Mouse (Mus musculus) liver, embryonic 11.5 days (tissue): Measurements from ENCODE around the gene Calr4. TPM values are rescaled to one million over a fixed set of nuclear protein-coding genes. Genes with fewer than 3 reads are reported as not detected.

Experiments used
- ATAC-seq: fragments of 200-750 bp; cut with Nextera tagmentation; replicated peaks from 2 replicates; pipeline ENCODE4 v1.8.0; 2017; ENCODE audit warnings: moderate number of reproducible peaks, mild to moderate bottlenecking, moderate TSS enrichment, moderate library complexity; ENCODE audit not compliant: low FRiP score
- DNase-seq: peaks from one replicate; pipeline ENCODE4 v3.0.0-alpha.2; 2017; ENCODE audit warnings: low spot score
- H3K27ac ChIP-seq: fragments of 300-500 bp; sonication (generic); 2 replicates; pipeline ENCODE4 v1.5.1; 2014; ENCODE audit warnings: mild to moderate bottlenecking, low read depth, low read length, control low read depth
- H3K27me3 ChIP-seq: fragments of 300-500 bp; sonication (generic); replicated peaks from 2 replicates; pipeline ENCODE4 v1.6.1; 2014; ENCODE audit warnings: low read length, mixed read lengths; ENCODE audit not compliant: control insufficient read depth, insufficient read depth
- H3K36me3 ChIP-seq: fragments of 300-500 bp; sonication (generic); 2 replicates; pipeline ENCODE4 v1.6.1; 2014; ENCODE audit warnings: mild to moderate bottlenecking, low read length, moderate library complexity, mixed read lengths; ENCODE audit not compliant: control insufficient read depth, insufficient read depth
- H3K4me1 ChIP-seq: fragments of 300-500 bp; sonication (generic); replicated peaks from 2 replicates; pipeline ENCODE4 v1.6.1; 2014; ENCODE audit warnings: low read length, mixed read lengths; ENCODE audit not compliant: control insufficient read depth, insufficient read depth
- H3K4me2 ChIP-seq: fragments of 300-500 bp; sonication (generic); 2 replicates; pipeline ENCODE4 v1.6.1; 2014; ENCODE audit warnings: mild to moderate bottlenecking, control low read depth, moderate library complexity
- H3K4me3 ChIP-seq: fragments of 300-500 bp; sonication (generic); 2 replicates; pipeline ENCODE4 v1.5.1; 2014; ENCODE audit warnings: low read depth, low read length, control low read depth
- H3K9ac ChIP-seq: fragments of 300-500 bp; sonication (generic); 2 replicates; pipeline ENCODE4 v1.6.1; 2014; ENCODE audit warnings: low read depth, low read length, control low read depth
- H3K9me3 ChIP-seq: fragments of 300-500 bp; sonication (generic); 2 replicates; pipeline ENCODE4 v1.6.1; 2016; ENCODE audit warnings: low read length, inconsistent platforms, mixed read lengths; ENCODE audit not compliant: control insufficient read depth
- WGBS: fragments of 180-500 bp; shearing (Covaris S2); extraction: QIAGEN DNeasy Blood & Tissue Kit; methylation state at CpG from one replicate; pipeline ENCODE4 v1.1.7; 2014; 5-methylcytosine and 5-hydroxymethylcytosine counted together
- polyA plus RNA-seq: library from polyadenylated mRNA; unstranded; fragments of >200 nt; fragmentation: Nextera tagmentation; extraction: Ambion mirVana; gene quantifications from 2 replicates; pipeline ENCODE4 v1.2.1, GENCODE M21; 2014

The Calr4 gene
- 0.12 TPM in 2 replicates for polyA plus RNA-seq

DNA sequence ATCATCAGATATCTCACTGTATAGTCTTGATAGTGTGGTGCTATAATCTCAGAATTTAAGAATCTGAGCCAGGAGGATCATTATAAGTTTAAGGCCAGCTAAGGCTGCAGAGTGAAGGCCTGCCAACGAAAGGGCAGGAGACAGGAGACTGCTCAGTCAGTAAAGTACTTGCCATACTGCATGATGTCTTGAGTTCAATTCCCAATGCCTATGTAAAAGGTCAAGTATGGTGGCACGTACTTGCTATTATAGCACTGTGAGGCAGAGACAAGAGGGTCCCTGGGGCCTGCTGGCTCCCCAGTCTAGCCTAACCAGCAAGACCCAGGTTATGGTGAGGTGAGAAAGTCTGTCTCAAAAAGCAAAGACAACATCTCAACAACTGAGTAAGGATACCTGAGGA is at the start of gene Calr4:
Gene Calr4, plus strand, starts transcription at position 301 of the 400 bp plus-strand sequence.
- 83% methylated on average over 2 of the region's 2 CpGs for WGBS

DNA sequence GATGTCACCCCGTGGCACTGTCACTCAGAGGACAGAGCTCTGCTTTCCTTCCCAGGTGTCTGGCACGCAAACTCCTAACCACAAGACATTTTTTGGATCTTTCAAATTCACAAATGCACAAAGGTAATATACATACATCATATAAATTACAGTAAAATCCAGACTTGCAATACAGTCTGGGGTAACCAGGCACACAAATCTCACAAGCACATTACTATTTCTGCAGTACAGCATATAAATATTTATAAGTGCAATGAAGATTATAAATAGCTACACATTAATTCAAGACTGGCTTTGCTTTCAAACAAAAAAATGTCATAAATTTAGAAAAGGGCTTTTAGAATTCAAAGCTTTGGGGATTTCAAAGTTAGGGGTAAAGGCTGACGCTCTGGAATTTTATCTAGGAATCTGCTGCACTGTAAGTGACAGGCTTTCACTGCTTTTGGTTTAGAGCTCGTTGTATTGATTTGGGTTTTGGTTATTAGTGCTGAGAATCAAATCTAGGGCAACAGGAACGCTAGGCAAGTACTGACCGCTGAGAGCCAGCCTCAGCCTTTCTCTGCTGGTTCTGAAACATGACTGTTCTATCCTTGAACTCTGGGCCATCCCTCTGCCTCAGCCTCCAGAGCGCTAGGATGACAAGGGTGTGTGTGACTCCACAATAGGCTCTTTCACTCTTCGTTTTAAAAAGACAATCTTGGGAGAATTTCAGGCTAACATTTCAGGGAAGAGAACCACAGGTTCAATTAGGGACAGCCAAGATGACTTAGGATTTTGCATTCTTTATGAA is 48.5 kb upstream of the Calr4 start:
- Histone ChIP-seq H3K4me1 (no peaks in the 10 kb centered on the region), H3K4me3 (no peak overlapping the region), H3K4me2 (no peak overlapping the region), H3K36me3 (no peaks in the 10 kb centered on the region), H3K9me3 (no peaks in the 10 kb centered on the region), H3K27ac (no peak overlapping the region), H3K9ac (no peak overlapping the region), H3K27me3 (no peaks in the 10 kb centered on the region)
- no peak for DNase-seq
- ATAC-seq: no peak
- 77% methylated on average over 8 of the region's 8 CpGs for WGBS

More for the DNA sequence above, at the start of gene Calr4:
- no peak within 1 kb of the TSS for H3K27ac ChIP-seq
- no peaks in the 10 kb centered on the region for H3K4me1 ChIP-seq
- no peak within 1 kb of the TSS for H3K9ac ChIP-seq
- DNase-seq (no peak), ATAC-seq (no peak)
- no peaks in the 10 kb centered on the region for H3K36me3 ChIP-seq
- no peaks in the 10 kb centered on the region for H3K27me3 ChIP-seq
- no peaks in the 10 kb centered on the region for H3K9me3 ChIP-seq
- no peak within 1 kb of the TSS for H3K4me3 ChIP-seq
- no peak within 1 kb of the TSS for H3K4me2 ChIP-seq

DNA sequence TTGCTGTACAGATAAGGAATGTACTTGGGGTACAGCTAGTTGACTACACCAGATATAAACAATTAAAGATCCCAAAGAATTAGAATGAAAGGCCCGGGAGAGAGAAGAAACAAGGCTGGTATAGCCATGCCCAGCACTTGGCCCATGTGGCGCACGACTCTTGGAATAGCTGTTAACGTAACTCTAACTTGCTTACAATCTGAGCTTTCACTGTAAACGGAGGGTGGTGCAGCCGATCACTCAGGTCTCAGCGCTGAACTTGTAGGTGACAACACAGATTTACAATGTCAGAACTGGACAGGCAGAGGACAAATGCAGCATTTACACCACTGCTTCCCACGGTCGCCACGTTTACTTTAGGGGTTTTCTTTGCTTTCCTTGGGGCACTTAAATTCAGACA is 42.7 kb upstream of the Calr4 start:
- Histone ChIP-seq H3K9me3 (no peaks in the 10 kb centered on the region), H3K4me2 (no peak overlapping the region), H3K4me3 (no peak overlapping the region), H3K4me1 (no peaks in the 10 kb centered on the region), H3K27ac (no peak overlapping the region), H3K36me3 (no peaks in the 10 kb centered on the region), H3K27me3 (no peaks in the 10 kb centered on the region), H3K9ac (no peak overlapping the region)
- DNase-seq (no peak), ATAC-seq (no peak)
- WGBS: 72% methylated on average over 10 of the region's 10 CpGs

- no peaks in the 10 kb centered on the region for H3K9me3 ChIP-seq
- no peak overlapping the region for H3K9ac ChIP-seq
- no peak overlapping the region for H3K27ac ChIP-seq
- no peak for ATAC-seq
- H3K4me1 ChIP-seq: no peaks in the 10 kb centered on the region
- H3K4me3 ChIP-seq: no peak overlapping the region
- no peak for DNase-seq
- H3K36me3 ChIP-seq: no peaks in the 10 kb centered on the region
- WGBS: 81% methylated on average over 5 of the region's 5 CpGs
- H3K4me2 ChIP-seq: no peak overlapping the region
- no peaks in the 10 kb centered on the region for H3K27me3 ChIP-seq
These were observed 40.4 kb upstream of the Calr4 start for GRCm38 (mm10) chr4:109193886-109194285.

DNA sequence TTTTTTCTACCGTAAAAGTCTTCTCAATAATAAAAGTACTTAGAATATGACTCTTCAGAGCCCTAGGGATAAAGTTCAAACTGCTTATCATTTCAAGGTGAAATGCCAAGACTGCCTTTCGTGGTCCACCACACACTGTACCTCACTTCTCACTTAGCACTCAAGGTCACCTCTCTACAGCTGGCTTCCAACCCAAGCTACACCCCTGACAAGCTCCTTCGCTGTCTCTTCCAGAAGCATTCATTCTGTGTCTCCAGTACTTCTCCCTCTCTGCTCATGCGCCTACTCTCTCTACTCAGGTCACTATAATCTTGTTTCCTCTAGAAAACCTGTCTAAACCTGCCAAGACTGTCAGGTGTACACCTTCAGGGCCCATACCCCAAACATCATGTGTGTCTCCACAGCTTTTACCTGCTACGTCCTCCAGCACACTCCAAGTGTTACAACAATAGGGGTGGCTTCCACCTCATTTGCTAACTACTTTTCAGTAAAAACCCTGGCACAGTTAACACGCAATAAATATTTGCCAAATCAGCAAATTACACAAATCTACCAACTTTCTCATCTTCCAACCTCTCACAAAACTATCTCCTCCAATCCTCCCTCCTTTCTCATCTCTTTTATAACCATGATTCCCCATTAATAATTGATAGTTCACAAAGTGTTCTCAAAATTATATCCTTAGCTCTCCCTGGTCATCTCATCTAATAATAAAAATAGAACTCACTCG is 38.2 kb upstream of the Calr4 start:
- no peak overlapping the region for H3K27ac ChIP-seq
- H3K9me3 ChIP-seq: no peaks in the 10 kb centered on the region
- 82% methylated on average over 7 of the region's 7 CpGs for WGBS
- no peaks in the 10 kb centered on the region for H3K36me3 ChIP-seq
- no peak overlapping the region for H3K9ac ChIP-seq
- no peaks in the 10 kb centered on the region for H3K27me3 ChIP-seq
- H3K4me2 ChIP-seq: no peak overlapping the region
- no peak overlapping the region for H3K4me3 ChIP-seq
- DNase-seq: no peak
- ATAC-seq: no peak
- H3K4me1 ChIP-seq: peaks cover 3% of the 10 kb centered on the region

- Histone ChIP-seq H3K27me3 (no peaks in the 10 kb centered on the region), H3K4me3 (no peak overlapping the region), H3K9ac (no peak overlapping the region), H3K36me3 (no peaks in the 10 kb centered on the region), H3K4me2 (no peak overlapping the region), H3K27ac (no peak overlapping the region), H3K9me3 (no peaks in the 10 kb centered on the region), H3K4me1 (peaks cover 4% of the 10 kb centered on the region)
- 78% methylated on average over 4 of the region's 4 CpGs for WGBS
- DNase-seq (no peak), ATAC-seq (no peak)
These were observed 35.2 kb upstream of the Calr4 start for GRCm38 (mm10) chr4:109199069-109199468.

DNA sequence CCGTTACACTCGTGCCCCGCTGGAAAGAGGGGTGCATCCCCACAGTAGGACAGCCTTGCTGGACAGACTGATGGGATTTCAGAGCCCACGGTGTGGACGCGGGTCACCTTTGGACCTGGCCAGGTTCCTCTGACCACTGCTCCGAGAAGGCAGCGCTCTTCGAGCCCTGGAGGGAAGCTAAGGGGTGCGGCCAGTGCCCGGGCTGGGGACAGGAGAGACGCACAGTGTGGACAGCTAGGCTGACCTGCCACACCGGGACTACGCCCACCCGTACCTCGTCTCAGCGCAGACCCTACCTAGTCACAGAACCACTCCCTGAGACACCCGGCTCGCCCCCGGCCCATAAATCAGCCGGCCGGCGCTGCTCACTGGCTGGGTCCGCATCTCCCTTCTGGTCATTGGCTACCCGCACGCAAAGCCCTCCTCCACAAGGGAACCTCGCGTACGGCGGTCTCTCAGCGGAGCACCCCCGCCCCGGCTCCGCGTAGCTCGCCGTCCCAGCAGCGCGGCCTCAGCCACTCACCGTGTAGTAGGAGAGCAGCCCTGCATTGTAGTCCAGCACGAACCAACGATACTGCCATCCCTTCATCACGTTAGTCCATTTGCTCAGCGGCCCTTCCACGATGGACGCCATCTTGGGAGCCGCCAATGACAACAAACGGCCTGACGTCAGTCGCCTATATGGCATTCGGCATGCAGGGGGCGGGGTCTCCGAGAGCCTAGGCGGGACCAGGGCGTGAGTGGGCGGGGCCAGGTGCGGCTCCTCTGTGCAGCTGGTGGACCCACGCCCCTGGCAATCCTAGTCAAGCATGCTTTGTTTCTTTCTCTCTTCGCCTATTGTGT is 32.5 kb upstream of the Calr4 start, which contains the start of gene Osbpl9:
Gene Osbpl9, minus strand, starts transcription at position 691 of the 843 bp plus-strand sequence.
- ATAC-seq (peak; percentile 97), DNase-seq (peak; percentile 99)
- no peaks in the 10 kb centered on the region for H3K27me3 ChIP-seq
- H3K4me3 ChIP-seq: peak within 1 kb of the TSS; percentile 87
- H3K4me2 ChIP-seq: peak within 1 kb of the TSS; percentile 99
- no peaks in the 10 kb centered on the region for H3K36me3 ChIP-seq
- peaks cover 4% of the 10 kb centered on the region for H3K4me1 ChIP-seq
- peak within 1 kb of the TSS; percentile 79 for H3K9ac ChIP-seq
- under 1% methylated on average over 59 of the region's 59 CpGs for WGBS
- peak within 1 kb of the TSS; percentile 82 for H3K27ac ChIP-seq
- no peaks in the 10 kb centered on the region for H3K9me3 ChIP-seq

GRCm38 (mm10) chr4:109203931-109204330 is 30.4 kb upstream of the Calr4 start:
- Histone ChIP-seq H3K4me3 (no peak overlapping the region), H3K27me3 (no peaks in the 10 kb centered on the region), H3K9me3 (no peaks in the 10 kb centered on the region), H3K4me1 (peaks cover 4% of the 10 kb centered on the region), H3K9ac (no peak overlapping the region), H3K4me2 (no peak overlapping the region), H3K36me3 (no peaks in the 10 kb centered on the region), H3K27ac (no peak overlapping the region)
- DNase-seq (no peak), ATAC-seq (no peak)
- WGBS: 68% methylated on average over 1 of the region's 1 CpGs
